In the genomic region with DNA sequence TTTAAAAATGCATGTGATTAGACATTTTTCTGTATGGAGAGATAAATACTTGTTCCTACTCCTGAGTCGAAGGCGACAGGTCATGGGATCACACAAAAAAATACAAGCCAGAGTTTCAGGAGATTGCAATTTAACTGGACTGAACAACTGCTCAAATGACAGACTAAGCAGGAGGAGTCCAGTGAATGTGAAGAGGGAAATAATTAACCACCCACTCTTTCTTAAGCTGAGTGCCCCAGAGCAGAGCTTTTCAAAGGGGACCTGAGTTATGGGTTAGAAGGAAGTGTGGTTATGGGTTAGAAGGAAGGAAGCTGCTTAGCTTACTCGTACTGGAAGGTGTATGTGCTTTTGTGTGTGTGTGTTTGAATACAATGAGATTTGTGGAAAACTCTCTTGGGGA, we compare ENCODE assay signal across 15 mouse cellular contexts.
"Had no signal": no experiment of that assay in that cellular context is flagged by ENCODE, and none has a peak within 500 bp of the region (broad histone marks: within the 10 kb centered on the region; RNA-seq: fewer than 3 reads in every experiment).

No protein-coding gene starts in this region.

- H3K4me3 ChIP-seq: neural tube, embryonic 15.5 days; stomach, embryonic 15.5 days had no signal

- H3K4me2 ChIP-seq: neural tube, embryonic 15.5 days; stomach, embryonic 15.5 days had no signal

- DNase-seq: retina, postnatal 1 day; right cerebral cortex, adult 18-20 months; right cerebral cortex, postnatal 14 days; right cerebral cortex, postnatal 25 days; right cerebral cortex, postnatal 4 days; spleen, adult 18-20 months; thymus, adult 18-20 months; thymus, adult 2 months; thymus, postnatal 14 days; thymus, postnatal 25 days; thymus, postnatal 36 days; thymus, postnatal 4 days had no signal

- H3K4me1 ChIP-seq: neural tube, embryonic 15.5 days; stomach, embryonic 15.5 days had no signal

- H3K27ac ChIP-seq: neural tube, embryonic 15.5 days; stomach, embryonic 15.5 days; stomach, postnatal 0 days had no signal

- H3K9me3 ChIP-seq: neural tube, embryonic 15.5 days; stomach, embryonic 15.5 days had no signal

- H3K9ac ChIP-seq: neural tube, embryonic 15.5 days; stomach, embryonic 15.5 days had no signal

- H3K27me3 ChIP-seq: neural tube, embryonic 15.5 days; stomach, embryonic 15.5 days had no signal

- H3K36me3 ChIP-seq: neural tube, embryonic 15.5 days; stomach, embryonic 15.5 days had no signal
